Mouse (Mus musculus) midbrain, embryonic 10.5 days (tissue): Measurements from ENCODE around the gene Moxd1. TPM values are rescaled to one million over a fixed set of nuclear protein-coding genes. Genes with fewer than 3 reads are reported as not detected.

Experiments
- DNase-seq: peaks from one replicate; pipeline ENCODE4 v3.0.0-alpha.2; 2017; ENCODE audit warnings: low spot score
- H3K27ac ChIP-seq: fragments of 300-500 bp; sonication (generic); replicated peaks from 2 replicates; pipeline ENCODE4 v1.5.1; 2016; ENCODE audit warnings: mild to moderate bottlenecking
- H3K27me3 ChIP-seq: fragments of 300-500 bp; sonication (generic); 2 replicates; pipeline ENCODE4 v1.6.1; 2016; ENCODE audit warnings: low read depth, mild to moderate bottlenecking; ENCODE audit not compliant: poor library complexity, severe bottlenecking
- H3K36me3 ChIP-seq: fragments of 300-500 bp; sonication (generic); 2 replicates; pipeline ENCODE4 v1.6.1; 2016; ENCODE audit warnings: mild to moderate bottlenecking, moderate library complexity
- H3K4me1 ChIP-seq: fragments of 300-500 bp; sonication (generic); 2 replicates; pipeline ENCODE4 v1.6.1; 2016
- H3K4me3 ChIP-seq: fragments of 300-500 bp; sonication (generic); 2 replicates; pipeline ENCODE4 v1.5.1; 2016; ENCODE audit warnings: mild to moderate bottlenecking, moderate library complexity
- H3K9me3 ChIP-seq: fragments of 300-500 bp; sonication (generic); replicated peaks from 2 replicates; pipeline ENCODE4 v1.6.1; 2016; ENCODE audit warnings: mild to moderate bottlenecking
- WGBS: fragments of 180-500 bp; shearing (Covaris S2); methylation state at CpG from one replicate; pipeline ENCODE4 v1.1.7; 2016; 5-methylcytosine and 5-hydroxymethylcytosine counted together
- polyA plus RNA-seq: library from polyadenylated mRNA; unstranded; fragments of >200 nt; fragmentation: Nextera tagmentation; extraction: Ambion mirVana; gene quantifications from 2 replicates; pipeline ENCODE4 v1.2.1, GENCODE M21; 2016

Moxd1 gene
- polyA plus RNA-seq, 1 experiment from 2014 or later: 5.5 TPM

DNA sequence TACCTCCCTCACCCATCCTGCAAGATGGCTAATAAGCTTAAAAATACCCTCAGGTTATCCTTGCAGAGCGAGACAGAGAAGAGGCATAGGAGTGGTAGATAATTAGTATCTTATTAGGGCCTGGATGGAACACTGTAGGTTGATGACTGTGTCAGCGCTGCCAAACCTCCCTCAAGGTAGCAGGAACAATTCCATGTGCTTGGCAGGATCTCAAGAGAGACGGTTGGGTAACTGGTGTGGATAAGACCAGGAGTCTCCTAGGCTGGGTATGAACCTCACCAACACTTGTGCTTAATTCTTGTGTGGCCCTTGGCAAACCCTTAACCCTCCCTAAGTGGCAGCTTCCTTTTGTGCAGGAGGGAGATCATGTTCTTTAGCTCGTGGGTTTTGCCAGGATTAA lies 9.0 kb downstream of the Moxd1 start:
- no peak overlapping the region for H3K4me3 ChIP-seq
- H3K4me1 ChIP-seq: peaks cover 24% of the 10 kb centered on the region
- H3K27ac ChIP-seq: no peak overlapping the region
- DNase-seq: no peak
- 73% methylated on average over 4 of the region's 4 CpGs for WGBS
- no peaks in the 10 kb centered on the region for H3K27me3 ChIP-seq
- H3K9me3 ChIP-seq: no peaks in the 10 kb centered on the region
- no peaks in the 10 kb centered on the region for H3K36me3 ChIP-seq

DNA sequence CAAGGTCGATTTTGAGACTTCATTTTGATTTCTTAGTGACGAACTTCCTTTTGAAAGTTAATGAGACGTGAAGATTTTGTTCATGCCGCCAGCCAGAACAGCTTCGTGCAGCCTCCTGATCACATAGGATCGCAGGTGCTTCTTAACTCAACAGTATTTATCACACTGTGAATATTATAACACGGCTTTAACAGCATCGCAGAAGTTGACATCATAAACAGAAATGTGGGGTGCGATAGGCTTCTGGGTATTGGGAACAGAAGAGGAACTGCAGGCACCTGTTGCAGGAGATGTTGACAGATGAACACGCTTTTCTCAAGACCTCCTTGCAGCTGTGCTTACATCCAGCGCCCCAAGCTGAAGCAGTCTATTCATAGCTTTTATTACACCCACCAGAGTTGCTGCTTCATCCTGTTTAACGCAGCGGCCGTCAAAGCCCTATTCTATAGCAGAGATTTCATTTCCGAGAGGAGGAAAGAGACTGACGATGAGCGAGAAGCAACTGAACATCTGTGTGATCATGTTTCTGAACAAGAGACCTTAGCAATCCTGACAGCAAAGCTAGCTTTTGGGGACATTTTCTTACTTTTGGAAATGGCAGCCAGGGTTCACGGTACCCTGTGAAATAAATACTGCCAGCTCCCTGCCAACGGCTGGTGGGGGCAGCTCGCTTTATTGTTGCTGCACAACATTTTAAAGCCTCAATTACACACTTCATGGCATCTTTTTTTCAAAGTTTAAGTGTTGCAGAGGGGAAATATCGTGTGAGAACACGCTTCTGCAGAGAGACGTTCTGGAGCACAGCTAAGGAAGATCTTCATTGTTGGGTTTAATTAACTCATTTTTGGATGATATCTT lies 12.3 kb downstream of the Moxd1 start:
- no peak for DNase-seq
- WGBS: 79% methylated on average over 23 of the region's 23 CpGs
- no peaks in the 10 kb centered on the region for H3K36me3 ChIP-seq
- no peak overlapping the region for H3K4me3 ChIP-seq
- H3K4me1 ChIP-seq: peaks cover 10% of the 10 kb centered on the region
- H3K27ac ChIP-seq: no peak overlapping the region
- H3K27me3 ChIP-seq: no peaks in the 10 kb centered on the region
- no peaks in the 10 kb centered on the region for H3K9me3 ChIP-seq

DNA sequence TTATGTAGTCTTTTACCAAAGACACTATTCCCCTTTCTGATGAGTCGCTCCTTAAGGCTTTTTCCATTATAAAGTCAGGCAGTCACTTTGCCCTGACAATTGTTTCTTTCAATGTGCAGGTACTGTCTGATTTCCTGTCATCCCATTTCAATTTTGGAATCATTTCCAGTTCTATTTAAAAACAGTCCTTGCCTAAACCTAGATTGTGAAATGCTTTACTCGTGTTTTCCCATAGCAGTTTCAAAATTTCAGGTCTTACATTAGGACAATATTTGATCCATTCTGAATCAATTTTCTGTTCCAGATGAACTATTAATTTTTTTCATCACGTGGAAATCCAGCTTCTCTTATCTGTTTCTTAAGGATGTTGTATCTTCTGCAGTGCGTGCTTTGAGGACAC lies 23.5 kb downstream of the Moxd1 start:
- no peaks in the 10 kb centered on the region for H3K36me3 ChIP-seq
- no peak for DNase-seq
- no peaks in the 10 kb centered on the region for H3K27me3 ChIP-seq
- no peaks in the 10 kb centered on the region for H3K9me3 ChIP-seq
- 84% methylated on average over 4 of the region's 4 CpGs for WGBS
- H3K27ac ChIP-seq: no peak overlapping the region
- no peaks in the 10 kb centered on the region for H3K4me1 ChIP-seq
- H3K4me3 ChIP-seq: no peak overlapping the region

DNA sequence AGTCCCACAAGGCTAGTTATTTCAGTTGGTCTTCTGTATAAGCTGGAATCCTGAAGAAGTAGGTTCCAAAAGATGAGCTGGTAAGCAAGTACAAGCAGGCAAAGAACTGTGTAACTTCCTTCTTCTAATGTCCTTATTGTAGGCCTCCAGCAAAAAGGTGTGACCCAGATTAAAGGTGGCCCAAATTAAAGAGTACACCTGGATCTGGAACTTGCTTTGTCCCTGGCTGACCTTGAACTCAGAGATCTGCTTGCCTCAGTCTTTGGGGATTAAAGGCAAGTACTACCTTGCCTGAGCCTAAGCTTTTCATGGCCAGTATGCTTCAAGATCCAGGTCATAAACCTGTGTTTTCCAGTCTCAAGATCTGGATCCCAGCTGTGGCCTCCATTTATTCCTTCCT lies 24.8 kb downstream of the Moxd1 start:
- H3K9me3 ChIP-seq: no peaks in the 10 kb centered on the region
- no peak overlapping the region for H3K4me3 ChIP-seq
- no peak overlapping the region for H3K27ac ChIP-seq
- H3K4me1 ChIP-seq: no peaks in the 10 kb centered on the region
- no peaks in the 10 kb centered on the region for H3K27me3 ChIP-seq
- no peaks in the 10 kb centered on the region for H3K36me3 ChIP-seq
- no peak for DNase-seq

DNA sequence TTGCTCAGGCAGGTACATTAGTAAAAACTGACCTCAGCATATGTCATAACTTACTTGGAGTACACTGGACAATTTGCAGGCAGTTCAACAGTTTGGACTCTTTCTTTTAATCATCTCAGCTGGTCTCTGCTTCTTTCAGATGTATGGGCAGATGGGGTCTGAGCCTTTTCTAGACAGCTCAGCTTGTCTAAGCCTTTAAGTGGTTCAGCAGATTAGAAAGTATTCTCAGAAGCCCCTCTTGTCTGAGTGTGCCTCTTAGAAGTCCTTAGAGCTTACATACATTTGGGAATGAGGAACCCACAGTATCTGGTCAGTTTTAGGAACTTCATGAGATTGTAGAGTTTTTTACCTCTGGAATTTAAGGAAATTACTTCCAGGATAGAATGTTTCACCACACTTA lies 28.3 kb downstream of the Moxd1 start:
- no peaks in the 10 kb centered on the region for H3K36me3 ChIP-seq
- H3K27ac ChIP-seq: no peak overlapping the region
- no peak overlapping the region for H3K4me3 ChIP-seq
- no peaks in the 10 kb centered on the region for H3K27me3 ChIP-seq
- no peak for DNase-seq
- no peaks in the 10 kb centered on the region for H3K4me1 ChIP-seq
- H3K9me3 ChIP-seq: no peaks in the 10 kb centered on the region

DNA sequence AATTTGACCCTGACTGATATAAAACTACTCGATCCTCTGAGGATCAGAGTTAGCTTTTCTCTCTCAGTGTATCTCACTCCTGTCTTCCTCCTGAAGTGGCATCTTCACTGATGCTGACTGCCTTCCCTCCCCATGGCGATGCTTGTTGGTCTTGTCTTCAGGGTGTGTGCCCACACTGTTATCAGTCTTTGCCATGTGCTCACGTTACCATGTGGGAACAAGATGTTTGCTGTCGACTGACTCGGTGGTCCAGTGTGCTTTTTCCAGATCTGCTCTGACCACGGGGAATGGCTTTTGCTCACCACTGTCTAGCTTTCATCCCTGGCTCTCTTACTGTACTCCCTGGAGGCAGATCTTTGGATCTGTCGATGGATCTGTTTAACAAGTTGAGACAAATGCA lies 34.8 kb downstream of the Moxd1 start:
- Histone ChIP-seq H3K36me3 (no peaks in the 10 kb centered on the region), H3K9me3 (no peaks in the 10 kb centered on the region), H3K27ac (no peak overlapping the region), H3K4me3 (no peak overlapping the region), H3K4me1 (no peaks in the 10 kb centered on the region), H3K27me3 (no peaks in the 10 kb centered on the region)
- WGBS: 90% methylated on average over 7 of the region's 7 CpGs
- DNase-seq: no peak

DNA sequence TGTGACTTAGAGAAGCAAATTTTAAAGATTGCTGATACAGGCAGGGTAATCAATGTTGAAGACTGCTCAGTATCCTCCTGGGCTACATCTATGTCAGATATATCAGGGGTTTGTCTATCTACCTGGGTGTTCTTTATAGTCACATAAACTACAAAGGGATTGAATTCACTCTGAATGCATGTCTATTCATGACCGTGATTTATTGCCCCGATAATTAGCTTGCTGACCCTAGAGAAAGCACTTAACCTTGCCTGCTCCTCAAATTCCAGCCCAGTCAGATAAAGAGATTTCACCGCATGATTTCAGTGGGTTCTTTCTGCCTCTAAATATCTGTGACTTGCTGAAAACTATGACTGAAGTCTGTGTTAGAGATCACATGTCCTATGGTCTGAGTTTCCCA lies 35.6 kb downstream of the Moxd1 start:
- WGBS: 79% methylated on average over 3 of the region's 3 CpGs

DNA sequence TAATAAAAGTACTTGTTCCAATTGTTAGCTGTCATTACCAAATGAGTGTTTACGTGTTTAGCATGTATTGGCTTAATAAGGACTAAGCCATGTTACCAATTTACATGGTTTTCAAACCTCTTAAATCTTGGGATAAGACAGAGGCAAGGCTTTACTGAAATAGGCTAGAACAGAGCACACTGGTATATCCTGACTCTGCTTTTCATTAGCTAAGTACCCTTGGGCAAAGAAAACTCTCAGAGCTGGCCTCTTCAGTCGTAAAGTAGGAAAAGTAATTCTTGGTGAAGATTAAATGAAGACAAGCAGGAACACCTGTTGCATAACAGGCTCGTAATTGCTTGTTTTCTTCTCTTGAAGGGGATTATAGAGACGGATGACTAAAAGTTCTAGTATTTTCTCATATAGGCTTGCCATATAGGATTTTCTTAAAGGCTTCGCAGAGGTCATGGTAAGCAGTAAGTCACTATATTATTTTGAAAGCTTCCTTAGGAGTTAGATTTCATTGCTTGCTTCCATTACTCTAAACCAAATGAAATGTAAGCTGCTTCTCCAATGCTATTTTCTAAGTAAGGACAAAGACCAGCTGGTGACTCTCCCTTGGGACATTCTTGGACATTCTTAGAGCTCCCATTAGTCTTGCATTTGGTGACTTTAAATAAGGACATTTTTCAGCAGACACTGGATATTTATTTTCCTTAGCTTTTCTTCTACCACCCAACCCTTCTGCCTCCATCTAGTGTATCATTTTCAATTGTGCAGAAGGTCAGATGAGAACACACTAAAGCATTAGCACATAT lies 36.7 kb downstream of the Moxd1 start:
- no peaks in the 10 kb centered on the region for H3K27me3 ChIP-seq
- no peaks in the 10 kb centered on the region for H3K9me3 ChIP-seq
- H3K27ac ChIP-seq: no peak overlapping the region
- DNase-seq: no peak
- 78% methylated on average over 5 of the region's 5 CpGs for WGBS
- H3K36me3 ChIP-seq: no peaks in the 10 kb centered on the region
- H3K4me1 ChIP-seq: no peaks in the 10 kb centered on the region
- H3K4me3 ChIP-seq: no peak overlapping the region

More for the DNA sequence above, 35.6 kb downstream of the Moxd1 start:
- no peaks in the 10 kb centered on the region for H3K9me3 ChIP-seq
- no peaks in the 10 kb centered on the region for H3K4me1 ChIP-seq
- no peak overlapping the region for H3K27ac ChIP-seq
- H3K27me3 ChIP-seq: no peaks in the 10 kb centered on the region
- H3K36me3 ChIP-seq: no peaks in the 10 kb centered on the region
- no peak overlapping the region for H3K4me3 ChIP-seq
- DNase-seq: no peak

DNA sequence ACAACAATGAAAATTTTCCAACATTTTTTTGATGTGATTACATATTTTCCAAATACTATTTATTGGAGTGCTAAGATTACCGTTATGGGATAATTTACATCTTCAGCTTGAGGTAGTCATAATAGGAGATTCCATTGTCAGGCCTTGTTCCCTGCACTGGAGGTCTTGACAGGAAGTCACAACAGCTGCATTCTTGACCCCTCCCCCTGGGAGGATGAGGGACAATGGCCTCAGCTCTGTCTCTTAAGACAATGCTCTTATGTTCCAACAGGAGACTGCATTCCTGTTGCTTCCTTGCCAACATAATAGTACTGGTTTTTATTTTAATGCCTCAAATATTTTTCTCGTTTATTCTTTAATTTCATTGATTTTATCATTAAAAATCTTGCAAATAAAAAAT lies 44.2 kb downstream of the Moxd1 start:
- H3K9me3 ChIP-seq: no peaks in the 10 kb centered on the region
- no peak overlapping the region for H3K27ac ChIP-seq
- no peak for DNase-seq
- 75% methylated on average over 2 of the region's 2 CpGs for whole genome bisulfite sequencing
- H3K4me1 ChIP-seq: no peaks in the 10 kb centered on the region
- H3K27me3 ChIP-seq: no peaks in the 10 kb centered on the region
- no peak overlapping the region for H3K4me3 ChIP-seq
- H3K36me3 ChIP-seq: no peaks in the 10 kb centered on the region

DNA sequence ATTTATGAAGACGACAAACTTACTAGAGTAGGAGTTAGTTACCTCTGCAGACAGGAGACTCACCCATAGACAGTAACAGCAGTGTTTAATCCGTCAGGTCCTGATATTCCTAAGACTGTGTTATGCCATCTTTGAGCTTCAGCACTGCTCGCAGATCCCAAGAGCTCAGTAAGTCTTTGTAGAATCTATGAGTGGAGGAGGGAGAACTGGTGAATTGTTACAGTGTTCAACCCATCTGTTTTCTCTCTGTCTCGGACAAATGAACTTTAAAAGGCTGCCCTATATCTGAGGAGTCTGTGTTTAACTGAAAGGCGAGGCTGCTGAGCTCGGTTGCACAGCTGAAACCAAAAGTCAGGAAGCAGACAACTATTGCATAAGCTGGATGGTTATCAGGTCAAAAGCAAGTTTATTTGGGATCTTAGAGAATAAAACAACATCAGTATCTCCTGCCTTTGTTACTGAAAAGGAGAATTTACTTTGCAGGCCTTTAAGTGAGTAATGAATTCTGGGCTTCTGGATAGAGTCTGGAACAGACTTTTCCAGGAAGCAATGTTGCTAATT lies 47.8 kb downstream of the Moxd1 start:
- H3K27ac ChIP-seq: no peak overlapping the region
- no peaks in the 10 kb centered on the region for H3K4me1 ChIP-seq
- 74% methylated on average over 6 of the region's 6 CpGs for WGBS
- H3K4me3 ChIP-seq: no peak overlapping the region
- H3K9me3 ChIP-seq: no peaks in the 10 kb centered on the region
- no peak for DNase-seq
- no peaks in the 10 kb centered on the region for H3K36me3 ChIP-seq
- no peaks in the 10 kb centered on the region for H3K27me3 ChIP-seq

DNA sequence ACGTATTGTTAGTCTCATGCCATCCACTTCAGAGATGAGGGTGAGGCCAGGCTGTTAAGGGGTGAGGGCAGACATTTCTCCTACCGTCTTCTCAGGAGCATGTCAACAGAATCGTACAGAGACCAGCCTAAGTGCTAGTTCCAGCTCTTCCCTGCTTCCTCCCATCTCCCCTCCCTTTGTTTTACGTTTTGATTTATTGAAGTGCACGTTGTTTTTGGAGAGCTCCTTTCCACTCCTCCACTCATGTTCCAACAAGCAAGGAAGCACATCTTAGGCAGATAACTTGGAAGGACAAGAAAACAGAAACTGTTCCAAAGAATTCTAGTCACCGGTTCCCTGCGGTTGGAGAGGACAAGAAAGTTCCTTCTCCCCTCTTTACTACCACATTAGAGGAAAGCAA lies 52.9 kb downstream of the Moxd1 start:
- Histone ChIP-seq H3K4me3 (no peak overlapping the region), H3K27me3 (no peaks in the 10 kb centered on the region), H3K9me3 (no peaks in the 10 kb centered on the region), H3K27ac (no peak overlapping the region), H3K4me1 (no peaks in the 10 kb centered on the region), H3K36me3 (no peaks in the 10 kb centered on the region)
- 81% methylated on average over 7 of the region's 7 CpGs for WGBS
- DNase-seq: no peak

DNA sequence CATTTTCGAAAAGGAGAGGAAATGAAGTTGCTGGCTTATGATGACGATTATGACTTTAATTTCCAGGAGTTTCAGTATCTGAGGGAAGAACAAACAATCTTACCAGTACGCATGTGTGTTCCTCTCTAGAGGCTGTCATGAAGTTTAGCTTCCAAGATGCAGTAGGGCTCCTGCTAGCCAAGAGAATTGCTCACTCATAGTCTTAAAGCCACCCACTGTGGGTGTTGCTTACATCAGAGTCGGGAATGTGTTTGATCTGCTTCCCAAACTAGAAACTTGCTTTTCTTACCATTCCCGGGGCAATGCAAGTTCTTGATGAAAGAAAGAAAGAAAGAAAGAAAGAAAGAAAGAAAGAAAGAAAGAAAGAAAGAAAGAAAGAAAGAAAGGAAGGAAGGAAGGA lies 59.3 kb downstream of the Moxd1 start:
- no peaks in the 10 kb centered on the region for H3K9me3 ChIP-seq
- 64% methylated on average over 5 of the region's 5 CpGs for whole genome bisulfite sequencing
- 0 out of 2 replicates have a peak, but pooled peaks cover 5% of the 10 kb centered on the region for H3K4me1 ChIP-seq
- no peak overlapping the region for H3K4me3 ChIP-seq
- no peaks in the 10 kb centered on the region for H3K27me3 ChIP-seq
- no peak overlapping the region for H3K27ac ChIP-seq
- no peak for DNase-seq
- H3K36me3 ChIP-seq: no peaks in the 10 kb centered on the region

DNA sequence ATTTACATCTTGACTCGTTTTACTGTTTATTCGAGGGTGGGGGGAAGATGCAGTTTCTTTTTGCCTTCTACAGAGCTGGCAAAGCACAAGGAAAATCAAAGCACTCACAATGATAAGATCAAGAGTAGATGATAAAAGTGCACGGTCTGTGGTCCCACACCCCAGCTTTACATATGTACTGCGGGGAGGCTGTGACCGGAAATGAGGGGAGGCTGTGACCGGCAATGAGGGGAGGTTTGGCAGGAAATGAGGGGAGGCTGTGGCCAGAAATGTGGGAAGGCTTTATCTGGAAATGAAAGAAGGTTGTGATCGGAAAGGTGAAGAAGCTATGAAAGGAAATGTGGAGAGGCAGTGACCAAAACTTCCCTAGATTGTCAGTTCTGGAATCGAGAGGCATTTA lies 68.3 kb downstream of the Moxd1 start:
- no peaks in the 10 kb centered on the region for H3K27me3 ChIP-seq
- no peaks in the 10 kb centered on the region for H3K36me3 ChIP-seq
- no peak for DNase-seq
- H3K4me1 ChIP-seq: no peaks in the 10 kb centered on the region
- no peak overlapping the region for H3K4me3 ChIP-seq
- 91% methylated on average over 8 of the region's 8 CpGs for WGBS
- no peak overlapping the region for H3K27ac ChIP-seq
- no peaks in the 10 kb centered on the region for H3K9me3 ChIP-seq
